Mouse (Mus musculus) cerebellum, adult 8-10 months (tissue): ENCODE measurements at regions not wholly inside any gene's neighbourhood (a gene's known extent, or its start where the extent isn't known, plus 50 kb on each side); places are given as distances from the start of the nearest gene placed in this dataset.
"Not testable (repeated sequence)": the region's sequence is repeated elsewhere in the genome, so short reads cannot be mapped to it uniquely, and the experiment has no call there.

Source experiments
- DNase-seq: peaks from one replicate; pipeline ENCODE4 v3.0.0; 2022

DNA sequence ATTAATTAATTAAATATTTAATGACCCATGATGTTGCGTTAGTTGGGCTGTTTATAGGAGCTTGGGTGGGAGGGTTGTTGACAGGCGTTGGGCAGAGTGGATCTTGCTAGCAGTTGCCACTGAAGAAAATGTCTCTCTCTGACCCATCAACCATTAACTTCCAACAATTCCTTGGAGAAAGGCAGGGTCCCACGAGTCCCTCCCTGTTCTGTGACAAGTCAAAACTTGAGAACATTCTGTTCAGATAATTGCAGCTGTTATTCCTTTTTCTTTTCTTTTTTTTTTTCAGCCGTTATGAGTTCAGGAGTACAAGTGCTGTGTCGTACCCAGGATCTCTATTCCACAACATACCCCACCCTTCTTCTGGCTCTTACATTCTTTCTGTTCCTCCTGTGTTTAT, 59.8 kb upstream of the Tnfrsf21 start:
- no peak for DNase-seq

DNA sequence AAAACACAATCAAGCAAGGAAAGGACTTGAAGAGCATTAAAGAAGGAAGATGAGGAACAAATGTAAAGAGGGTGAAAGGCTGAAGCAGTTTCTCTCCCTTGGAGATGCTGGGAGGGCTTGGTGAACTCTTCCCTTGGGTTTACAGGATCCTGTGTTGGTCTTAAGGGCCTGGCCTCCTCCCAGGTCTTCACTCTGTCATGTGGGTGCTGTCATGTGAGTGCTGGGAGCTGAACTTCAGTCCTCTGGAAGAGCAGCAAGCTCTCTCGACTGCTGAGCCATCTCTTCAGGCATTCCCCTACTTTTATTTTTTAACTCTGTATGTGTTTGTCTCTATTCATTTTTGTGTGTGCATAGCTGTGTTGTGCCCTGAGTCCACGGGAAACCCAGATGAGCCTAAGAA, 61.6 kb upstream of the Tnfrsf21 start:
- DNase-seq = no peak

DNA sequence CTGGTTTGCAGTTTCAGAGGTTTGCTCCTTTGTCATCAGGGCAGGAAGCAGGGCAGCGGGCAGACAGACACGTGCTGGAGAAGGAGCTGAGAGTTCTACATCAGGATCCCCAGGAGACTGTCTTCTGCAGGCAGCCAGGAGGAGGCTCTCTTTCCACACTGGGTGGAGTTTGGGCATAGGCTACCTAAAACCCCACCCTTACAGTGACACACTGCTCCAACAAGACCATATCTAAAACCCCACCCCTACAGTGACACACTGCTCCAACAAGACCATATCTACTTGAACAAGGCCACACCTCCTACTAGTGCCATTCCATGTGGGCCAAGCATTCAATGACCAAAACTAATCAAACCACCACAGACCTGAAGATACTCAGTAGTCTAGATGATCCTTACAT, 68.0 kb upstream of the Cd2ap start:
- no peak for DNase-seq

DNA sequence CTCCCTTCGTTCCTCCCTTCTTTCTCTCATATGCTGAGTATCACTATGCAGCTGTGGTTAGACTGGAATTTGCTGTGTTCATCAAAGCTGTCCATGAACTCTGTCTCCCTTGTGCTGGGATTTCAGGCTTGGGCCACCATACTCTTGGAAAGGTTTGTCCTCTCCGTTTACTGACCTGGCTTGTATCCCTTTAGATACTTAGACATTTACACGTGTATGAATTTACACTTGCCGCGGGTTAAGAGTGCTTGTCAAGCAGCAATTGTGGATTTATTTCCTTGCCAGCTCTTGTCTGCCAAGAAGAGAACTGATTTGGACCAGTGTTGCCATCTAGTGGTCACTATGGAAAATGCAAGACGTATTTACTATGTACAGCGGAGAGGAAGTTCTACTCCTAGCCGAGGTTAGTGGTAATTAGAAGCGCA, 66.8 kb upstream of the Cd2ap start:
- DNase-seq = peak; percentile 61

DNA sequence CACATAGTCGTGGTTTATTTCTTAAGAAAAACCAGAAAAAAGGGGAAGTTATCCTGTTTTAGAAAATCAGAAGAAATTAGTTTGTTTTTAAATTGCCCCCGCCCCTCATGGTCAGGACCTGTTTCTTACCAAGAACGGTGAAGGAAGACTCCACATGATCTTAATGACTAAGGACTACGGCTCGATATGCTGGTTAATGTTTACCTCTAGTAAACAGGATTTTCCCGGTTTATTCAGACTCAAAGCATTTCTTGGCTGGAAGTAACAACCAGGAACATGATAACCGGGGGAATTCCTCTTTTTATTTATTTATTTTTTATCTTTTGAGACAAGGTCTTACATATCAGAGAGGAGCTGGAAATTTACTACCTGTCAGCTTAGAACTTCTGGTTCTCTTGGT, 63.0 kb upstream of the Cd2ap start:
- no peak for DNase-seq

DNA sequence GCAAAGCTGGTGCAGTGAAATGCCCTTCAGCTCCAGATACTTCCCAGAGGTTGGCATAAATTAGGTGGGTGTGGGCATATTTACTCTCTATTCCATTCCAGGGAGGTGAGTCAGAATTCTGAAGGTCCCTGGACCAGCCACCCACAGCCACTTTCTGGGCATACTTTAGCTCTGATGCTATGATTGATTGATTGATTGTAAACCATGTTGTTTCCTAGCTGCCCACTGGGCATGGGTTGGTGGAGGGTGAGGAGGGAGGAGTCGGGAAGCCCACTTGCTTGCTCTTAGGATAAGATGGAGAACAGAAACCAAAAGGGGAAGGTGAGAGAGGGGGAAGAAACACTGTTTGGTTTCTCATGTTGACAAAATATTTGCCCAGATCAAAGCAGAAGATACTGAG, 62.1 kb upstream of the Cd2ap start:
- no peak for DNase-seq

DNA sequence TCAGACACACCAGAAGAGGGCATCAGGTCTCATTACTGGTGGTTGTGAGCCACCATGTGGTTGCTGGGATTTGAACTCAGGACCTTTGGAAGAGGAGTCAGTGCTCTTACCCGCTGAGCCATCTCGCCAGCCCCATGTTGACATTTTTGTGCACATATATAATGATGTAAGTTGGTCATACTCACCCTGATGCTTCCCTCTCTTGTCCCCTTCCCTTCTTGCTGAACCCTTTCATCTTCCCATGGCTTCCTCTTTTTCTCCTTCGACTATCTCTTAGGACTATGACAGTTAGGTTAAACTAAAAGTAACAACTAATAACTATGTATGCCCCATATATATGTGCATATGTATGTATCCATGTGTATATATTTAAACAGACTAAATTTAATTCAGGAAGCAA, 61.0 kb upstream of the Cd2ap start:
- DNase-seq = not testable (repeated sequence)

DNA sequence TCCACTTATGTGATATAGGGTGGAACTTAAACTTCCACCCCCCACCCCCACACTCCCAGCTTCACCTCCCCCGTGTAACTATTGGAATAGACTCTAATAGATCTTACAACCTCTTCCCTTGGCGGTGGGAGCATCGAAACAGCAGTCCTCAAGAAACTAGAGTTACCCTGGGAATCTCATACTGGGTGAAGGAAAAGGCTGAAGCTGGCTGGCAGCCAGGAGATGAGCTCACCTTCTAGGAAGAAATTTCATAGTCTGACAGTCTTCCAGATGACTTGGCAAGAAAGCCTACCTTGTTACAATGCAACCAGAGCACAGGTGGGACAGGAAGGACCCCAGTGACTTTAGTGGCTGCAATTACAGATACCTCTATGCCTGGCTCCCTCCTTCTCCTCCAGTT, 57.6 kb upstream of the Cd2ap start:
- no peak for DNase-seq

DNA sequence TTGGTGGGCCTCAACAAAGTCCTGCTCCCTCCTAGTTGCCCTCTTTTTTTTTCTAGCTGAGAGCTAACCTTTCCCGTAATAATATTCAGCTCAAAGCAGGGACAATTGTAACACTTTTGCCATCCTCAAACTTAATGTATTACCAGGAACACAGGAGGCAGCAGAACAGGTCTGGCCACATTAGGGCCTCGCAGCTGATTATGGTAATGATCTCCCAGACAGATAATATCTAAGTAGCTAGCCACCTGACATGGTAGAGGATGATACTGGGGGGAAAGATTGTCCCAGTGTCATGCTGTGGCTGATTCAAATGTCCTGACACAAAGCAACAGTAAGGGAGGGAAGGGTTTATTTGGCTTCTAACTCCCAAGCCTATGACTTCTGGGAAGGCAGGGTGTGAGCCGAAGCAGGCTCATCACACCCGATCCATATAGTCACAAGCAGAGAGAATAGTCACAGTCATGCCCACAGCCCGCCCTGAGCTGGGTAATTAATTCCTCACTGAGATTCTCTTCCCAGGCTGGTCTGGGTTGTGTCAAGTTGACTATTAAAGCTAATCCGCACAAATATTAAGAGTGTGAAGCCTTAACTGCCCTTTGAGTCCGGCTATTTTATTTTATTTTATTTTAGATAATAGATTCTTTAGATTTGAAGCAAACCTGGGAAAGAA, 57.0 kb upstream of the Cd2ap start:
- no peak for DNase-seq

DNA sequence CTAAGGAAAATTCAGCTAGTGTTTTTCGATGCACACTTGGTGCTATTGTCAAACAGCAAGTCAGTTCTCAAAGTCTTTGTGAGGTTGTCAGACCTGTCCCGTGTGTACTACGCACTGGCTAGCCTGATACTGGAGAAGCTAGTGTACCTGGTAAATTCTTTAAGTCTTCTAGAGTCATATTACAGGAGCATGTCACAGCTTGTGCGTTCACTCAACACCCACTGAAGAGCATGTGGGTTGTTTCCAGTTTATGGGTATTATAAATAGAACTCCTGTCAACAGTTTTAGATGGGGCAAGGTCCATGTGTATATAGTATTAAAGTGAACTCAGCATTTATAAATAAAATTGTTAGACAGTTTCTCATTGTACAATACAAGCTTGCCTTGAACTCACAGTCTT, 50.9 kb upstream of the Cd2ap start:
- DNase-seq = no peak
